Mouse (Mus musculus) adrenal gland, postnatal 25 days (tissue): Measurements from ENCODE around the gene Arrb1. TPM values are rescaled to one million over a fixed set of nuclear protein-coding genes. Genes with fewer than 3 reads are reported as not detected.

ENCODE experiments used
- DNase-seq: peaks from one replicate; pipeline ENCODE4 v3.0.0; 2021; ENCODE audit warnings: mixed read lengths
- microRNA-seq, 2 experiments: library from miRNA; unstranded; fragments of <30 nt; microRNA quantifications; one replicate each; pipeline ENCODE4 v1.2.0; 2021
- total RNA-seq: library from RNA; stranded (reverse); gene quantifications from 2 replicates; pipeline ENCODE4 v1.2.3, GENCODE M21; 2021

Arrb1 gene
- total RNA-seq, 1 experiment from 2014 or later = 69.0 TPM

GRCm38 (mm10) chr7:99633966-99634665, 98.8 kb downstream of the Arrb1 start:
- DNase-seq = peak; percentile 44

GRCm38 (mm10) chr7:99641245-99641644, 106.0 kb downstream of the Arrb1 start:
- peak; percentile 64 for DNase-seq

- no peak for DNase-seq
These were observed 106.8 kb downstream of the Arrb1 start for GRCm38 (mm10) chr7:99642078-99642477.

- no peak for DNase-seq
These were observed 109.4 kb downstream of the Arrb1 start for GRCm38 (mm10) chr7:99644701-99645100.

GRCm38 (mm10) chr7:99648623-99649022, 113.4 kb downstream of the Arrb1 start:
- DNase-seq = peak; percentile 78

- DNase-seq = no peak
These were observed 114.3 kb downstream of the Arrb1 start for GRCm38 (mm10) chr7:99649585-99649984.

- DNase-seq = no peak
These were observed 119.0 kb downstream of the Arrb1 start for GRCm38 (mm10) chr7:99654244-99654643.

Small RNA genes lying within 50 kb of the gene (microRNA-seq; reads per million reads assigned to microRNA genes)
- 105 to 118 reads per million in 2 experiments for gene Mir326

Other genes starting within 250 kb of the Arrb1 start
- 318 and 396 TPM in 2 replicates for gene Serpinh1, start 182.2 kb upstream of the Arrb1 start, total RNA-seq
- gene Gdpd5, start 154.1 kb upstream of the Arrb1 start, total RNA-seq = 4.9 and 9.9 TPM in 2 replicates
- 0.43 and 1.5 TPM in 2 replicates for gene Klhl35, start 69.5 kb upstream of the Arrb1 start, total RNA-seq
- 552 and 603 TPM in 2 replicates for gene Rps3, start 51.7 kb upstream of the Arrb1 start, total RNA-seq
- gene Tpbgl, start 91.6 kb downstream of the Arrb1 start, total RNA-seq = 16.6 and 23.2 TPM in 2 replicates
- 22.9 and 31.9 TPM in 2 replicates for gene Slco2b1, start 175.9 kb downstream of the Arrb1 start, total RNA-seq
- not detected in 2 replicates for gene Olfr520, start 194.8 kb downstream of the Arrb1 start, total RNA-seq
- not detected in 2 replicates for gene Olfr521, start 228.0 kb downstream of the Arrb1 start, total RNA-seq